Comparison of ENCODE assay signal across 11 mouse cellular contexts in genomic region chr2:90915516-90915915, GRCm38 (mm10). TPM values are rescaled to one million over a fixed set of nuclear protein-coding genes. Genes with fewer than 3 reads are reported as not detected.
DNase-seq lines count a peak whose midpoint lies in the region; ATAC-seq and TF ChIP-seq lines count a peak whose summit lies in the region.
"Had no signal": no experiment of that assay in that cellular context is flagged by ENCODE, and none has a peak within 500 bp of the region (broad histone marks: within the 10 kb centered on the region; RNA-seq: fewer than 3 reads in every experiment).

No protein-coding gene starts in this region.

- peaks cover 28% of the 10 kb centered on the region for H3K4me1 ChIP-seq in heart, embryonic 12.5 days (replicated peaks)
- H3K4me1 ChIP-seq in lung, postnatal 0 days (ENCODE audit: insufficient read depth, low read depth, low read length) = no peaks in the 10 kb centered on the region; the same call in 1 of the 2 replicates
- H3K4me1 ChIP-seq in intestine, embryonic 16.5 days (ENCODE audit: control insufficient read depth, insufficient read depth, low read length) = peaks cover 19% of the 10 kb centered on the region
- peaks cover 8% of the 10 kb centered on the region for H3K4me1 ChIP-seq in olfactory bulb, adult 2 months (ENCODE audit: control insufficient read depth, insufficient read depth, low read length)
- H3K4me1 ChIP-seq in thymus, adult 2 months (replicated peaks; ENCODE audit: control insufficient read depth, insufficient read depth, low read length) = peaks cover 13% of the 10 kb centered on the region

- no peak for DNase-seq in heart, postnatal 10 days
- DNase-seq in lung, postnatal 0 days (ENCODE audit: low spot score) = no peak
- no peak for DNase-seq in lung, postnatal 25 days (ENCODE audit: low spot score)
- DNase-seq in thymus, adult 2 months = no peak
- no peak for DNase-seq in spleen, postnatal 14 days (ENCODE audit: low spot score in 2 of 2)
- DNase-seq: kidney, adult 18-20 months; thymus, adult 18-20 months had no signal

- 97% methylated on average over 1 of the region's 1 CpGs for WGBS in heart, embryonic 12.5 days
- WGBS in lung, postnatal 0 days = 65% methylated on average over 1 of the region's 1 CpGs
- 70% methylated on average over 1 of the region's 1 CpGs for WGBS in intestine, embryonic 16.5 days
- 74% methylated on average over 1 of the region's 1 CpGs for WGBS in olfactory bulb, adult 2 months
- 96% methylated on average over 1 of the region's 1 CpGs for WGBS in thymus, adult 2 months

- H3K4me2 ChIP-seq in heart, embryonic 12.5 days = 0 out of 2 replicates have a peak overlapping the region, but pooled peaks have one; percentile 72
- no peak overlapping the region for H3K4me2 ChIP-seq in lung, postnatal 0 days (replicated peaks; ENCODE audit: low read depth, low read length)
- peak overlapping the region; percentile 17; the same call in 1 of the 2 replicates for H3K4me2 ChIP-seq in intestine, embryonic 16.5 days (ENCODE audit: low read depth, low read length)

- ATAC-seq in heart, embryonic 12.5 days (ENCODE audit: insufficient number of reproducible peaks, low FRiP score) = no peak
- no peak for ATAC-seq in lung, postnatal 0 days
- ATAC-seq in intestine, embryonic 16.5 days = no peak

- intact Hi-C loops in heart, postnatal 10 days (cut with DNase I) = no loop called here

- no peaks in the 10 kb centered on the region for H3K9me3 ChIP-seq in heart, embryonic 12.5 days (replicated peaks)
- no peaks in the 10 kb centered on the region for H3K9me3 ChIP-seq in lung, postnatal 0 days (ENCODE audit: low read length)
- no peaks in the 10 kb centered on the region for H3K9me3 ChIP-seq in intestine, embryonic 16.5 days (ENCODE audit: control insufficient read depth, low read length)

- TF ChIP-seq EP300 in lung, postnatal 0 days (IDR thresholded peaks at IDR 0.05) = no peak

- no peak overlapping the region for H3K27ac ChIP-seq in heart, embryonic 12.5 days (ENCODE audit: poor library complexity, severe bottlenecking)
- H3K27ac ChIP-seq in lung, postnatal 0 days (ENCODE audit: low read length) = no peak overlapping the region
- H3K27ac ChIP-seq in intestine, embryonic 16.5 days (ENCODE audit: low read length) = no peak overlapping the region
- peak overlapping the region; percentile 43; the same call in 1 of the 2 replicates for H3K27ac ChIP-seq in olfactory bulb, adult 2 months (ENCODE audit: insufficient read depth, low read depth, low read length)
- H3K27ac ChIP-seq in thymus, adult 2 months (ENCODE audit: control insufficient read depth, insufficient read depth, low read length) = no peak overlapping the region

- TF ChIP-seq POLR2A in olfactory bulb, adult 2 months (IDR thresholded peaks at IDR 0.05; ENCODE audit: insufficient read depth, low read depth, low read length) = no peak
- no peak for TF ChIP-seq POLR2A in thymus, adult 2 months (IDR thresholded peaks at IDR 0.05; ENCODE audit: control insufficient read depth, extremely low read depth, insufficient read depth, low read length, poor library complexity)

- no peak overlapping the region; the same call in 1 of the 2 replicates for H3K9ac ChIP-seq in heart, embryonic 12.5 days
- H3K9ac ChIP-seq in lung, postnatal 0 days (replicated peaks; ENCODE audit: low read depth) = 0 out of 2 replicates have a peak overlapping the region, but pooled peaks have one; percentile 8
- peak overlapping the region; percentile 39; the same call in 1 of the 2 replicates for H3K9ac ChIP-seq in intestine, embryonic 16.5 days (ENCODE audit: low read depth, low read length)

- TF ChIP-seq CTCF in lung, postnatal 0 days (IDR thresholded peaks at IDR 0.05) = no peak
- no peak for TF ChIP-seq CTCF in olfactory bulb, adult 2 months (IDR thresholded peaks at IDR 0.05; ENCODE audit: insufficient read depth, low read depth, low read length)
- TF ChIP-seq CTCF in thymus, adult 2 months (IDR thresholded peaks at IDR 0.05; ENCODE audit: borderline replicate concordance, control insufficient read depth, extremely low read depth, insufficient read depth, low read length, poor library complexity) = no peak

- H3K27me3 ChIP-seq in heart, embryonic 12.5 days (replicated peaks) = no peaks in the 10 kb centered on the region
- no peaks in the 10 kb centered on the region for H3K27me3 ChIP-seq in lung, postnatal 0 days (replicated peaks; ENCODE audit: insufficient read depth, low read length)
- H3K27me3 ChIP-seq in intestine, embryonic 16.5 days (replicated peaks; ENCODE audit: control insufficient read depth, insufficient read depth, low read length) = no peaks in the 10 kb centered on the region
- H3K27me3 ChIP-seq in thymus, adult 2 months (ENCODE audit: control insufficient read depth, insufficient read depth, low read length) = no peaks in the 10 kb centered on the region

- H3K4me3 ChIP-seq in heart, embryonic 12.5 days = no peak overlapping the region
- no peak overlapping the region for H3K4me3 ChIP-seq in lung, postnatal 0 days (ENCODE audit: low read depth, low read length)
- no peak overlapping the region for H3K4me3 ChIP-seq in intestine, embryonic 16.5 days (ENCODE audit: low read length)
- H3K4me3 ChIP-seq in olfactory bulb, adult 2 months (ENCODE audit: insufficient read depth, low read depth, low read length) = no peak overlapping the region
- H3K4me3 ChIP-seq in thymus, adult 2 months (ENCODE audit: control insufficient read depth, insufficient read depth, low read length) = no peak overlapping the region

- H3K36me3 ChIP-seq in heart, embryonic 12.5 days = peaks cover 46% of the 10 kb centered on the region
- peaks cover 13% of the 10 kb centered on the region; the same call in 1 of the 2 replicates for H3K36me3 ChIP-seq in lung, postnatal 0 days (ENCODE audit: insufficient read depth, low read length)
- H3K36me3 ChIP-seq in intestine, embryonic 16.5 days (ENCODE audit: control insufficient read depth, insufficient read depth, low read length) = peaks cover 4% of the 10 kb centered on the region; the same call in 1 of the 2 replicates
- peaks cover 20% of the 10 kb centered on the region for H3K36me3 ChIP-seq in thymus, adult 2 months (ENCODE audit: control insufficient read depth, insufficient read depth, low read length)

RNA-seq across cellular contexts. Expression of gene Ndufs3, which starts 10.9 kb away (rescaled TPM):
- 332 and 336 TPM in 2 replicates for polyA plus RNA-seq in heart, embryonic 12.5 days (2016; fragmentation: Nextera tagmentation; extraction: Ambion mirVana)
- 100 to 1,000 TPM; 693 to 709 TPM for total RNA-seq in heart, postnatal 10 days (2021)
- 146 and 159 TPM in 2 replicates for polyA plus RNA-seq in lung, postnatal 0 days (2015; fragmentation: Nextera tagmentation; extraction: Ambion mirVana)
- polyA plus RNA-seq in intestine, embryonic 16.5 days (2015; fragmentation: Nextera tagmentation; extraction: Ambion mirVana) = 301 and 316 TPM in 2 replicates
- not detected in 2 replicates for polyA plus RNA-seq in olfactory bulb, adult 2 months (2012; ENCODE audit: insufficient read depth, insufficient read length, low replicate concordance, missing spikeins)
- 133 and 163 TPM in 2 replicates for polyA plus RNA-seq in thymus, adult 2 months (2012; rRNA removed)

RNA-seq across cellular contexts. Expression of gene Kbtbd4, which starts 11.0 kb away (rescaled TPM):
- 27.0 and 27.3 TPM in 2 replicates for polyA plus RNA-seq in heart, embryonic 12.5 days (2016; fragmentation: Nextera tagmentation; extraction: Ambion mirVana)
- 10 to 100 TPM; 21.7 to 26.1 TPM for total RNA-seq in heart, postnatal 10 days (2021)
- polyA plus RNA-seq in lung, postnatal 0 days (2015; fragmentation: Nextera tagmentation; extraction: Ambion mirVana) = 18.1 and 21.3 TPM in 2 replicates
- 24.8 and 27.1 TPM in 2 replicates for polyA plus RNA-seq in intestine, embryonic 16.5 days (2015; fragmentation: Nextera tagmentation; extraction: Ambion mirVana)
- polyA plus RNA-seq in olfactory bulb, adult 2 months (2012; ENCODE audit: insufficient read depth, insufficient read length, low replicate concordance, missing spikeins) = not detected in 2 replicates
- 26.9 and 29.1 TPM in 2 replicates for polyA plus RNA-seq in thymus, adult 2 months (2012; rRNA removed)

RNA-seq across cellular contexts. Expression of gene Celf1, which starts 24.7 kb away (rescaled TPM):
- polyA plus RNA-seq in heart, embryonic 12.5 days (2016; fragmentation: Nextera tagmentation; extraction: Ambion mirVana) = 136 and 141 TPM in 2 replicates
- 100 to 1,000 TPM; 111 to 119 TPM for total RNA-seq in heart, postnatal 10 days (2021)
- 35.1 and 37.5 TPM in 2 replicates for polyA plus RNA-seq in lung, postnatal 0 days (2015; fragmentation: Nextera tagmentation; extraction: Ambion mirVana)
- polyA plus RNA-seq in intestine, embryonic 16.5 days (2015; fragmentation: Nextera tagmentation; extraction: Ambion mirVana) = 71.8 and 73.1 TPM in 2 replicates
- polyA plus RNA-seq in olfactory bulb, adult 2 months (2012; ENCODE audit: insufficient read depth, insufficient read length, low replicate concordance, missing spikeins) = 177 and 210 TPM in 2 replicates
- polyA plus RNA-seq in thymus, adult 2 months (2012; rRNA removed) = 92.7 and 96.2 TPM in 2 replicates

RNA-seq across cellular contexts. Expression of gene C1qtnf4, which starts 29.9 kb away (rescaled TPM):
- 16.5 and 18.9 TPM in 2 replicates for polyA plus RNA-seq in heart, embryonic 12.5 days (2016; fragmentation: Nextera tagmentation; extraction: Ambion mirVana)
- total RNA-seq in heart, postnatal 10 days (2021) = 1 to 10 TPM; 6.2 to 6.6 TPM
- polyA plus RNA-seq in lung, postnatal 0 days (2015; fragmentation: Nextera tagmentation; extraction: Ambion mirVana) = 6.2 and 8.2 TPM in 2 replicates
- polyA plus RNA-seq in intestine, embryonic 16.5 days (2015; fragmentation: Nextera tagmentation; extraction: Ambion mirVana) = 3.3 and 4.8 TPM in 2 replicates
- not detected in 2 replicates for polyA plus RNA-seq in olfactory bulb, adult 2 months (2012; ENCODE audit: insufficient read depth, insufficient read length, low replicate concordance, missing spikeins)
- 2.5 and 4.9 TPM in 2 replicates for polyA plus RNA-seq in thymus, adult 2 months (2012; rRNA removed)
- total RNA-seq: monocyte, adult 5-6 weeks had no signal
